Mouse (Mus musculus) embryonic facial prominence, embryonic 12.5 days (tissue): ENCODE data around the gene Sbf2. TPM values are rescaled to one million over a fixed set of nuclear protein-coding genes. Genes with fewer than 3 reads are reported as not detected.

Experiments used
- ATAC-seq: fragments of 200-750 bp; cut with Nextera tagmentation; 2 replicates; pipeline ENCODE4 v1.8.0; 2017; ENCODE audit not compliant: insufficient number of reproducible peaks, insufficient read depth, low FRiP score, low TSS enrichment
- H3K27ac ChIP-seq: fragments of 300-500 bp; sonication (generic); 2 replicates; pipeline ENCODE4 v1.5.1; 2016; ENCODE audit warnings: mild to moderate bottlenecking
- H3K27me3 ChIP-seq: fragments of 300-500 bp; sonication (generic); 2 replicates; pipeline ENCODE4 v1.6.1; 2016; ENCODE audit warnings: mild to moderate bottlenecking, moderate library complexity
- H3K36me3 ChIP-seq: fragments of 300-500 bp; sonication (generic); 2 replicates; pipeline ENCODE4 v1.6.1; 2016; ENCODE audit warnings: mild to moderate bottlenecking
- H3K4me1 ChIP-seq: fragments of 300-500 bp; sonication (generic); 2 replicates; pipeline ENCODE4 v1.6.1; 2016
- H3K4me2 ChIP-seq: fragments of 300-500 bp; sonication (generic); replicated peaks from 2 replicates; pipeline ENCODE4 v1.6.1; 2016; ENCODE audit warnings: mild to moderate bottlenecking, moderate library complexity
- H3K4me3 ChIP-seq: fragments of 300-500 bp; sonication (generic); 2 replicates; pipeline ENCODE4 v1.5.1; 2016; ENCODE audit warnings: mild to moderate bottlenecking
- H3K9ac ChIP-seq: fragments of 300-500 bp; sonication (generic); 2 replicates; pipeline ENCODE4 v1.6.1; 2016; ENCODE audit warnings: mild to moderate bottlenecking, moderate library complexity
- H3K9me3 ChIP-seq: fragments of 300-500 bp; sonication (generic); 2 replicates; pipeline ENCODE4 v1.6.1; 2016; ENCODE audit warnings: mild to moderate bottlenecking, moderate library complexity
- WGBS: fragments of 180-500 bp; shearing (Covaris S2); methylation state at CpG from one replicate; pipeline ENCODE4 v1.1.7; 2016; 5-methylcytosine and 5-hydroxymethylcytosine counted together
- polyA plus RNA-seq: library from polyadenylated mRNA; unstranded; fragments of >200 nt; fragmentation: Nextera tagmentation; extraction: Ambion mirVana; gene quantifications from 2 replicates; pipeline ENCODE4 v1.2.1, GENCODE M21; 2016

Sbf2 gene
- polyA plus RNA-seq, 1 experiment from 2014 or later = 35.2 TPM

- H3K27ac ChIP-seq = no peak within 1 kb of the TSS
Measured at GRCm38 (mm10) chr7:110627486-110628272, 13.0 kb upstream of the Sbf2 start, which contains the start of gene Adm. Adm (plus strand) TSS chr7:110627661.

GRCm38 (mm10) chr7:110627099-110627482 lies 12.4 kb upstream of the Sbf2 start:
- no peak for ATAC-seq
- Histone ChIP-seq H3K27ac (no peak overlapping the region), H3K9me3 (no peaks in the 10 kb centered on the region), H3K9ac (no peak overlapping the region), H3K36me3 (no peaks in the 10 kb centered on the region), H3K4me2 (peak overlapping the region; percentile 77), H3K4me3 (peak overlapping the region; percentile 37), H3K27me3 (peaks cover 75% of the 10 kb centered on the region), H3K4me1 (peaks cover 39% of the 10 kb centered on the region)
- 2% methylated on average over 12 of the region's 12 CpGs for WGBS

More at GRCm38 (mm10) chr7:110627486-110628272, 13.0 kb upstream of the Sbf2 start, which contains the start of gene Adm:
- Histone ChIP-seq H3K27me3 (peaks cover 75% of the 10 kb centered on the region), H3K9ac (peak within 1 kb of the TSS; percentile 38; the same call in 1 of the 2 replicates), H3K36me3 (no peaks in the 10 kb centered on the region), H3K9me3 (no peaks in the 10 kb centered on the region), H3K4me2 (peak within 1 kb of the TSS; percentile 77), H3K4me1 (peaks cover 39% of the 10 kb centered on the region), H3K4me3 (peak within 1 kb of the TSS; percentile 37)
- WGBS = 1% methylated on average over 30 of the region's 30 CpGs
- ATAC-seq = no peak

GRCm38 (mm10) chr7:110626186-110627098 lies 11.7 kb upstream of the Sbf2 start:
- no peaks in the 10 kb centered on the region for H3K9me3 ChIP-seq
- WGBS = 3% methylated on average over 28 of the region's 28 CpGs
- no peak for ATAC-seq
- no peaks in the 10 kb centered on the region for H3K36me3 ChIP-seq
- peaks cover 39% of the 10 kb centered on the region for H3K4me1 ChIP-seq
- H3K27me3 ChIP-seq = peaks cover 72% of the 10 kb centered on the region
- H3K9ac ChIP-seq = no peak overlapping the region
- no peak overlapping the region for H3K27ac ChIP-seq
- H3K4me2 ChIP-seq = peak overlapping the region; percentile 24
- H3K4me3 ChIP-seq = peak overlapping the region; percentile 37; the same call in 1 of the 2 replicates

GRCm38 (mm10) chr7:110625489-110625888 lies 10.8 kb upstream of the Sbf2 start:
- Histone ChIP-seq H3K4me1 (peaks cover 39% of the 10 kb centered on the region), H3K27ac (no peak overlapping the region), H3K9me3 (no peaks in the 10 kb centered on the region), H3K4me3 (no peak overlapping the region), H3K9ac (no peak overlapping the region), H3K36me3 (no peaks in the 10 kb centered on the region), H3K4me2 (no peak overlapping the region; the same call in 1 of the 2 replicates), H3K27me3 (peaks cover 63% of the 10 kb centered on the region)
- ATAC-seq = no peak
- WGBS = 54% methylated on average over 10 of the region's 10 CpGs

GRCm38 (mm10) chr7:110624961-110625360 lies 10.2 kb upstream of the Sbf2 start:
- Histone ChIP-seq H3K4me3 (no peak overlapping the region), H3K27me3 (peaks cover 62% of the 10 kb centered on the region), H3K27ac (no peak overlapping the region), H3K9ac (no peak overlapping the region), H3K4me2 (no peak overlapping the region), H3K9me3 (no peaks in the 10 kb centered on the region), H3K4me1 (peaks cover 37% of the 10 kb centered on the region), H3K36me3 (no peaks in the 10 kb centered on the region)
- 87% methylated on average over 13 of the region's 13 CpGs for WGBS
- no peak for ATAC-seq

GRCm38 (mm10) chr7:110624067-110624466 lies 9.3 kb upstream of the Sbf2 start:
- ATAC-seq = no peak
- H3K4me1 ChIP-seq = peaks cover 31% of the 10 kb centered on the region
- H3K9me3 ChIP-seq = no peaks in the 10 kb centered on the region
- no peak overlapping the region for H3K4me3 ChIP-seq
- H3K27me3 ChIP-seq = peaks cover 56% of the 10 kb centered on the region
- 52% methylated on average over 2 of the region's 2 CpGs for WGBS
- no peak overlapping the region for H3K9ac ChIP-seq
- no peak overlapping the region for H3K27ac ChIP-seq
- H3K4me2 ChIP-seq = no peak overlapping the region
- H3K36me3 ChIP-seq = no peaks in the 10 kb centered on the region

GRCm38 (mm10) chr7:110619086-110619611 lies 4.4 kb upstream of the Sbf2 start:
- no peaks in the 10 kb centered on the region for H3K9me3 ChIP-seq
- H3K27me3 ChIP-seq = peaks cover 11% of the 10 kb centered on the region
- no peak overlapping the region for H3K27ac ChIP-seq
- no peak overlapping the region for H3K9ac ChIP-seq
- no peak overlapping the region for H3K4me3 ChIP-seq
- WGBS = 51% methylated on average over 9 of the region's 9 CpGs
- no peak for ATAC-seq
- H3K4me1 ChIP-seq = 0 out of 2 replicates have a peak, but pooled peaks cover 3% of the 10 kb centered on the region
- no peaks in the 10 kb centered on the region for H3K36me3 ChIP-seq
- no peak overlapping the region for H3K4me2 ChIP-seq

- H3K9me3 ChIP-seq = no peaks in the 10 kb centered on the region
- no peak overlapping the region for H3K9ac ChIP-seq
- H3K27ac ChIP-seq = no peak overlapping the region
- peak overlapping the region; percentile 68 for H3K4me2 ChIP-seq
- H3K4me3 ChIP-seq = peak overlapping the region; percentile 86
- 11% methylated on average over 11 of the region's 11 CpGs for WGBS
- H3K27me3 ChIP-seq = peaks cover 6% of the 10 kb centered on the region; the same call in 1 of the 2 replicates
- peaks cover 9% of the 10 kb centered on the region for H3K4me1 ChIP-seq
- H3K36me3 ChIP-seq = no peaks in the 10 kb centered on the region
- no peak for ATAC-seq
Measured at GRCm38 (mm10) chr7:110615792-110616191, 1.1 kb upstream of the Sbf2 start.

GRCm38 (mm10) chr7:110615151-110615631 lies 469 bp upstream of the Sbf2 start:
- Histone ChIP-seq H3K36me3 (no peaks in the 10 kb centered on the region), H3K27me3 (peaks cover 6% of the 10 kb centered on the region; the same call in 1 of the 2 replicates), H3K9me3 (no peaks in the 10 kb centered on the region), H3K27ac (peak overlapping the region; percentile 96), H3K4me1 (peaks cover 9% of the 10 kb centered on the region), H3K4me3 (peak overlapping the region; percentile 86), H3K9ac (peak overlapping the region; percentile 90), H3K4me2 (peak overlapping the region; percentile 68)
- ATAC-seq = no peak
- WGBS = 1% methylated on average over 20 of the region's 20 CpGs

GRCm38 (mm10) chr7:110613381-110614132 lies 1.2 kb downstream of the Sbf2 start:
- Histone ChIP-seq H3K36me3 (no peaks in the 10 kb centered on the region), H3K4me3 (peak overlapping the region; percentile 86), H3K27me3 (0 out of 2 replicates have a peak, but pooled peaks cover 3% of the 10 kb centered on the region), H3K27ac (peak overlapping the region; percentile 96), H3K4me1 (peaks cover 9% of the 10 kb centered on the region), H3K9me3 (no peaks in the 10 kb centered on the region), H3K9ac (peak overlapping the region; percentile 90), H3K4me2 (peak overlapping the region; percentile 68)
- ATAC-seq = peak; percentile 8; the same call in 1 of the 2 replicates
- 4% methylated on average over 17 of the region's 17 CpGs for WGBS
